In genomic region chr16:13440468-13440867, GRCm38 (mm10) we compare ENCODE assay signal across 10 mouse cellular contexts.
DNase-seq lines count a peak whose midpoint lies in the region; ATAC-seq and TF ChIP-seq lines count a peak whose summit lies in the region.
"Had no signal": no experiment of that assay in that cellular context is flagged by ENCODE, and none has a peak within 500 bp of the region (broad histone marks: within the 10 kb centered on the region; RNA-seq: fewer than 3 reads in every experiment).

No protein-coding gene starts in this region.

- H3K9me3 ChIP-seq in midbrain, postnatal 0 days (ENCODE audit: low read length) = no peaks in the 10 kb centered on the region
- no peaks in the 10 kb centered on the region for H3K9me3 ChIP-seq in midbrain, embryonic 13.5 days
- H3K9me3 ChIP-seq: heart, embryonic 13.5 days had no signal

- no peak overlapping the region for H3K4me2 ChIP-seq in midbrain, postnatal 0 days (ENCODE audit: low read depth, low read length, poor library complexity, severe bottlenecking)
- H3K4me2 ChIP-seq in midbrain, embryonic 13.5 days (replicated peaks) = no peak overlapping the region
- H3K4me2 ChIP-seq: heart, embryonic 13.5 days had no signal

- peak; percentile 81 for TF ChIP-seq CTCF in midbrain, postnatal 0 days (IDR thresholded peaks at IDR 0.05)

- H3K36me3 ChIP-seq in midbrain, postnatal 0 days (ENCODE audit: insufficient read depth, low read length) = no peaks in the 10 kb centered on the region
- no peaks in the 10 kb centered on the region for H3K36me3 ChIP-seq in midbrain, embryonic 13.5 days
- H3K36me3 ChIP-seq: heart, embryonic 13.5 days had no signal

- ATAC-seq in midbrain, postnatal 0 days (ENCODE audit: low FRiP score) = no peak
- no peak for ATAC-seq in midbrain, embryonic 13.5 days
- no peak for ATAC-seq in erythroid progenitor cell, adult 5-6 weeks (replicated peaks; ENCODE audit: low FRiP score, poor library complexity, severe bottlenecking)

- H3K9ac ChIP-seq in midbrain, postnatal 0 days (replicated peaks; ENCODE audit: low read length, poor library complexity, severe bottlenecking) = no peak overlapping the region
- H3K9ac ChIP-seq in midbrain, embryonic 13.5 days (replicated peaks) = no peak overlapping the region
- H3K9ac ChIP-seq: heart, embryonic 13.5 days had no signal

- H3K4me3 ChIP-seq in midbrain, postnatal 0 days (ENCODE audit: low read depth, low read length) = no peak overlapping the region
- H3K4me3 ChIP-seq in midbrain, embryonic 13.5 days (replicated peaks) = no peak overlapping the region
- H3K4me3 ChIP-seq: heart, embryonic 13.5 days; myocyte had no signal

- 46% methylated on average over 6 of the region's 6 CpGs for WGBS in midbrain, postnatal 0 days
- WGBS in midbrain, embryonic 13.5 days = 48% methylated on average over 6 of the region's 6 CpGs

- peak; percentile 30 to 61 for DNase-seq in adrenal gland, adult 18-20 months (ENCODE audit: low spot score in 2 of 2)
- no peak for DNase-seq in adrenal gland, adult 8-10 months
- DNase-seq in midbrain, postnatal 0 days (ENCODE audit: low spot score) = peak; percentile 47
- peak; percentile 72 for DNase-seq in cerebellum, postnatal 10 days
- peak; percentile 54 for DNase-seq in kidney, postnatal 14 days
- DNase-seq in retina, embryonic 14.5 days (ENCODE audit: low spot score) = peak; percentile 65

- no peak overlapping the region for H3K27ac ChIP-seq in midbrain, postnatal 0 days (ENCODE audit: low read depth, low read length)
- H3K27ac ChIP-seq in midbrain, embryonic 13.5 days = no peak overlapping the region
- H3K27ac ChIP-seq: heart, embryonic 13.5 days had no signal

- no peaks in the 10 kb centered on the region for H3K4me1 ChIP-seq in midbrain, postnatal 0 days (ENCODE audit: insufficient read depth, low read length)
- peaks cover 8% of the 10 kb centered on the region for H3K4me1 ChIP-seq in midbrain, embryonic 13.5 days (replicated peaks)

- H3K27me3 ChIP-seq in midbrain, postnatal 0 days (ENCODE audit: insufficient read depth, low read length) = no peaks in the 10 kb centered on the region
- H3K27me3 ChIP-seq in midbrain, embryonic 13.5 days = peaks cover 3% of the 10 kb centered on the region; the same call in 1 of the 2 replicates
